Comparison of ENCODE assay signal across 27 mouse cellular contexts in the genomic region with DNA sequence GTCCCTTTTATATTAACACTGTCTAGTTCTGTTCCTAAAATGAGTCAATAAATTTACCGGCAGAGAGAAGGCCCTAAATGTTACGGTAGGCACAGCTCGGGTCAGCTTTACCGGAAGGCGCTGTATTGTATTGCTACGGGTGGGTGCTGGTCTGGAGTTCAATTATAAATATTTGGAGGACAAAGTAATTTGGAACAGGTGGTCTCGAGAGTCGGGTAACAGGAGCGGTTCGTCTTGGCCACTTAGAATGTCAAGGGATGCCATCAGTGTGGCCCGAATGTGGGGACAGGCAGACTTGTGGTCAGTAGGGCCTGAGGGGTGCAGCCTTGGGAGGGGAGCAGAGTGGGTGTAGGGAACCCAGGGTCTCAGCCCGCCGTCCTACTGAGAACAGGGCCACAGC. TPM values are rescaled to one million over a fixed set of nuclear protein-coding genes. Genes with fewer than 3 reads are reported as not detected.
DNase-seq lines count a peak whose midpoint lies in the region; ATAC-seq lines count a peak whose summit lies in the region.
"Had no signal": no experiment of that assay in that cellular context is flagged by ENCODE, and none has a peak within 500 bp of the region (broad histone marks: within the 10 kb centered on the region; RNA-seq: fewer than 3 reads in every experiment).

No protein-coding gene starts in this region.

- H3K36me3 ChIP-seq in midbrain, embryonic 11.5 days (ENCODE audit: control insufficient read depth, insufficient read depth, low read length), result no peaks in the 10 kb centered on the region
- H3K36me3 ChIP-seq in midbrain, embryonic 15.5 days (replicated peaks), result no peaks in the 10 kb centered on the region
- no peaks in the 10 kb centered on the region for H3K36me3 ChIP-seq in embryonic facial prominence, embryonic 13.5 days
- H3K36me3 ChIP-seq in limb, embryonic 10.5 days, result no peaks in the 10 kb centered on the region
- H3K36me3 ChIP-seq in liver, embryonic 11.5 days (ENCODE audit: control insufficient read depth, insufficient read depth, low read length), result no peaks in the 10 kb centered on the region
- H3K36me3 ChIP-seq: heart, embryonic 10.5 days; heart, embryonic 15.5 days had no signal

- no peaks in the 10 kb centered on the region for H3K9me3 ChIP-seq in midbrain, embryonic 11.5 days (ENCODE audit: control insufficient read depth, low read length)
- no peaks in the 10 kb centered on the region for H3K9me3 ChIP-seq in midbrain, embryonic 15.5 days
- no peaks in the 10 kb centered on the region for H3K9me3 ChIP-seq in embryonic facial prominence, embryonic 13.5 days
- no peaks in the 10 kb centered on the region for H3K9me3 ChIP-seq in limb, embryonic 10.5 days (replicated peaks)
- no peaks in the 10 kb centered on the region for H3K9me3 ChIP-seq in liver, embryonic 11.5 days (ENCODE audit: control insufficient read depth, low read length)
- H3K9me3 ChIP-seq: heart, embryonic 10.5 days; heart, embryonic 15.5 days had no signal

- no peak overlapping the region for H3K9ac ChIP-seq in midbrain, embryonic 11.5 days (ENCODE audit: low read length)
- no peak overlapping the region for H3K9ac ChIP-seq in midbrain, embryonic 15.5 days
- H3K9ac ChIP-seq in embryonic facial prominence, embryonic 13.5 days, result no peak overlapping the region
- H3K9ac ChIP-seq in liver, embryonic 11.5 days (ENCODE audit: low read depth, low read length), result no peak overlapping the region
- H3K9ac ChIP-seq: forebrain, postnatal 0 days; heart, embryonic 15.5 days had no signal

- 83% methylated on average over 13 of the region's 13 CpGs for WGBS in midbrain, embryonic 11.5 days
- WGBS in midbrain, embryonic 15.5 days, result 86% methylated on average over 13 of the region's 13 CpGs
- 23% methylated on average over 13 of the region's 13 CpGs for WGBS in embryonic facial prominence, embryonic 13.5 days
- WGBS in limb, embryonic 10.5 days, result 39% methylated on average over 13 of the region's 13 CpGs
- WGBS in liver, embryonic 11.5 days, result 70% methylated on average over 13 of the region's 13 CpGs

- H3K4me3 ChIP-seq in midbrain, embryonic 11.5 days (ENCODE audit: low read depth, low read length), result no peak overlapping the region
- no peak overlapping the region for H3K4me3 ChIP-seq in midbrain, embryonic 15.5 days
- H3K4me3 ChIP-seq in embryonic facial prominence, embryonic 13.5 days, result no peak overlapping the region
- H3K4me3 ChIP-seq in limb, embryonic 10.5 days, result peak overlapping the region; percentile 7; the same call in 1 of the 2 replicates
- H3K4me3 ChIP-seq in liver, embryonic 11.5 days (ENCODE audit: low read depth, low read length), result no peak overlapping the region
- H3K4me3 ChIP-seq: heart, embryonic 10.5 days; heart, embryonic 15.5 days; layer of hippocampus, adult 2 months; left cerebral cortex, adult 2 months had no signal

- H3K4me2 ChIP-seq in midbrain, embryonic 11.5 days, result no peak overlapping the region
- no peak overlapping the region for H3K4me2 ChIP-seq in midbrain, embryonic 15.5 days
- peak overlapping the region; percentile 34 for H3K4me2 ChIP-seq in embryonic facial prominence, embryonic 13.5 days
- no peak overlapping the region for H3K4me2 ChIP-seq in liver, embryonic 11.5 days
- H3K4me2 ChIP-seq: heart, embryonic 15.5 days had no signal

- ATAC-seq in midbrain, embryonic 11.5 days (ENCODE audit: low FRiP score), result no peak
- ATAC-seq in midbrain, embryonic 15.5 days (replicated peaks), result no peak
- ATAC-seq in embryonic facial prominence, embryonic 13.5 days (ENCODE audit: insufficient number of reproducible peaks, insufficient read depth, low FRiP score, low TSS enrichment, low read depth), result no peak
- no peak for ATAC-seq in liver, embryonic 11.5 days (replicated peaks; ENCODE audit: low FRiP score)
- ATAC-seq: activated CD4-positive, CD25-positive, alpha-beta regulatory T cell, adult 4 months; forebrain, postnatal 0 days; hindbrain, embryonic 16.5 days had no signal

- H3K27ac ChIP-seq in midbrain, embryonic 11.5 days (ENCODE audit: low read depth, low read length), result no peak overlapping the region
- no peak overlapping the region for H3K27ac ChIP-seq in midbrain, embryonic 15.5 days
- H3K27ac ChIP-seq in embryonic facial prominence, embryonic 13.5 days, result peak overlapping the region; percentile 78
- no peak overlapping the region for H3K27ac ChIP-seq in limb, embryonic 10.5 days
- no peak overlapping the region for H3K27ac ChIP-seq in liver, embryonic 11.5 days (ENCODE audit: low read depth, low read length)
- H3K27ac ChIP-seq: heart, embryonic 10.5 days; heart, embryonic 15.5 days; layer of hippocampus, adult 2 months; left cerebral cortex, adult 2 months; macrophage had no signal

- DNase-seq in midbrain, embryonic 11.5 days (ENCODE audit: low spot score, missing footprints), result peak; percentile 79
- DNase-seq in limb, embryonic 10.5 days (ENCODE audit: low spot score), result peak; percentile 49
- no peak for DNase-seq in left cerebral cortex, postnatal 36 days (ENCODE audit: low spot score in 2 of 2)
- DNase-seq in liver, embryonic 11.5 days (ENCODE audit: low spot score), result no peak
- DNase-seq: adrenal gland, adult 2 months; adrenal gland, postnatal 36 days; cerebellum, adult 8-10 months; cerebellum, postnatal 25 days; embryo, embryonic 11 days; forebrain, postnatal 0 days; gastrocnemius, postnatal 25 days; heart, adult 11 months; kidney, adult 2 months; kidney, postnatal 36 days; midbrain, embryonic 14.5 days; thymus, adult 2 months; thymus, postnatal 4 days had no signal

- intact Hi-C loops in left cerebral cortex, postnatal 36 days (cut with DNase I), result no loop called here

- peaks cover 19% of the 10 kb centered on the region for H3K27me3 ChIP-seq in midbrain, embryonic 11.5 days (ENCODE audit: control insufficient read depth, insufficient read depth, low read length)
- H3K27me3 ChIP-seq in midbrain, embryonic 15.5 days (replicated peaks), result peaks cover 21% of the 10 kb centered on the region
- peaks cover 16% of the 10 kb centered on the region for H3K27me3 ChIP-seq in embryonic facial prominence, embryonic 13.5 days
- H3K27me3 ChIP-seq in limb, embryonic 10.5 days (ENCODE audit: low read depth, poor library complexity, severe bottlenecking), result peaks cover 71% of the 10 kb centered on the region
- peaks cover 51% of the 10 kb centered on the region for H3K27me3 ChIP-seq in liver, embryonic 11.5 days (replicated peaks; ENCODE audit: control insufficient read depth, insufficient read depth, low read length)

- peaks cover 28% of the 10 kb centered on the region for H3K4me1 ChIP-seq in midbrain, embryonic 11.5 days (ENCODE audit: control insufficient read depth, insufficient read depth, low read length)
- H3K4me1 ChIP-seq in midbrain, embryonic 15.5 days, result peaks cover 21% of the 10 kb centered on the region
- peaks cover 75% of the 10 kb centered on the region for H3K4me1 ChIP-seq in embryonic facial prominence, embryonic 13.5 days
- peaks cover 72% of the 10 kb centered on the region for H3K4me1 ChIP-seq in limb, embryonic 10.5 days
- H3K4me1 ChIP-seq in liver, embryonic 11.5 days (replicated peaks; ENCODE audit: control insufficient read depth, insufficient read depth, low read length), result no peaks in the 10 kb centered on the region

RNA-seq across cellular contexts. Expression of gene Eya2, which starts 4.7 kb away (rescaled TPM):
- polyA plus RNA-seq in midbrain, embryonic 11.5 days (2014; fragmentation: Nextera tagmentation; extraction: Ambion mirVana), result 6.9 and 8.3 TPM in 2 replicates
- polyA plus RNA-seq in midbrain, embryonic 15.5 days (2015; fragmentation: Nextera tagmentation; extraction: Ambion mirVana), result 4.6 and 9.0 TPM in 2 replicates
- 22.1 and 34.0 TPM in 2 replicates for polyA plus RNA-seq in embryonic facial prominence, embryonic 13.5 days (2015; fragmentation: Nextera tagmentation; extraction: Ambion mirVana)
- polyA plus RNA-seq in limb, embryonic 10.5 days (2016; fragmentation: Nextera tagmentation; extraction: Ambion mirVana), result 6.9 and 7.7 TPM in 2 replicates
- 1 to 10 TPM; 1.7 to 3.9 TPM for total RNA-seq in left cerebral cortex, postnatal 36 days (2021)
- polyA plus RNA-seq in liver, embryonic 11.5 days (2014; fragmentation: Nextera tagmentation; extraction: Ambion mirVana), result 0.66 and 1.2 TPM in 2 replicates
- total RNA-seq: CH12.LX had no signal
- polyA plus RNA-seq: macrophage had no signal

Comparison
In these comparisons a context has a peak if more than half of its experiments do, and no peak if none do; other contexts are left out.
1. DNase-seq: peak in midbrain, embryonic 11.5 days (single experiment) and limb, embryonic 10.5 days (single experiment); none in left cerebral cortex, postnatal 36 days (0 of 2) and liver, embryonic 11.5 days (single experiment).